Mouse (Mus musculus) lung, postnatal 0 days (tissue): ENCODE measurements around the gene Cald1. TPM values are rescaled to one million over a fixed set of nuclear protein-coding genes. Genes with fewer than 3 reads are reported as not detected.

Experiments used
- ATAC-seq: fragments of 200-750 bp; cut with Nextera tagmentation; 2 replicates; pipeline ENCODE4 v1.8.0; 2017; ENCODE audit warnings: moderate library complexity
- DNase-seq: peaks from one replicate; pipeline ENCODE4 v3.0.0-alpha.2; 2016; ENCODE audit warnings: low spot score
- H3K27ac ChIP-seq: fragments of 300-500 bp; sonication (generic); 2 replicates; pipeline ENCODE4 v1.5.1; 2014; ENCODE audit warnings: antibody characterized with exemption, mild to moderate bottlenecking, low read length, mixed read lengths
- H3K27me3 ChIP-seq: fragments of 300-500 bp; sonication (generic); replicated peaks from 2 replicates; pipeline ENCODE4 v1.6.1; 2014; ENCODE audit warnings: low read length, mixed read lengths; ENCODE audit not compliant: insufficient read depth
- H3K36me3 ChIP-seq: fragments of 300-500 bp; sonication (generic); 2 replicates; pipeline ENCODE4 v1.6.1; 2014; ENCODE audit warnings: low read length, mixed read lengths; ENCODE audit not compliant: insufficient read depth
- H3K4me1 ChIP-seq: fragments of 300-500 bp; sonication (generic); 2 replicates; pipeline ENCODE4 v1.6.1; 2014; ENCODE audit warnings: antibody characterized with exemption, low read depth, low read length, mixed read lengths; ENCODE audit not compliant: insufficient read depth
- H3K4me2 ChIP-seq: fragments of 300-500 bp; sonication (generic); replicated peaks from 2 replicates; pipeline ENCODE4 v1.6.1; 2014; ENCODE audit warnings: low read depth, mild to moderate bottlenecking, low read length, moderate library complexity, mixed read lengths
- H3K4me3 ChIP-seq: fragments of 300-500 bp; sonication (generic); 2 replicates; pipeline ENCODE4 v1.5.1; 2014; ENCODE audit warnings: low read depth, low read length
- H3K9ac ChIP-seq: fragments of 300-500 bp; sonication (generic); replicated peaks from 2 replicates; pipeline ENCODE4 v1.6.1; 2014; ENCODE audit warnings: low read depth, mild to moderate bottlenecking
- H3K9me3 ChIP-seq: fragments of 300-500 bp; sonication (generic); 2 replicates; pipeline ENCODE4 v1.6.1; 2016; ENCODE audit warnings: low read length, mixed read lengths
- CTCF ChIP-seq: IDR thresholded peaks from 2 replicates; pipeline ENCODE4 v1.5.1; 2016; ENCODE audit warnings: antibody characterized with exemption, mild to moderate bottlenecking
- EP300 ChIP-seq: IDR thresholded peaks from 2 replicates; pipeline ENCODE4 v1.6.1; 2016; ENCODE audit warnings: antibody characterized with exemption, mild to moderate bottlenecking, control low read depth
- WGBS: fragments of 180-500 bp; shearing (Covaris S2); extraction: QIAGEN DNeasy Blood & Tissue Kit; methylation state at CpG from one replicate; pipeline ENCODE4 v1.1.7; 2014; 5-methylcytosine and 5-hydroxymethylcytosine counted together
- polyA plus RNA-seq: library from polyadenylated mRNA; unstranded; fragments of >200 nt; fragmentation: Nextera tagmentation; extraction: Ambion mirVana; gene quantifications from 2 replicates; pipeline ENCODE4 v1.2.1, GENCODE M21; 2015

The Cald1 gene
- polyA plus RNA-seq, 1 experiment from 2014 or later = 249 TPM

- no peak for DNase-seq
- Histone ChIP-seq H3K36me3 (no peaks in the 10 kb centered on the region), H3K4me3 (no peak overlapping the region), H3K9me3 (no peaks in the 10 kb centered on the region), H3K4me2 (no peak overlapping the region), H3K27me3 (no peaks in the 10 kb centered on the region), H3K9ac (no peak overlapping the region), H3K4me1 (no peaks in the 10 kb centered on the region), H3K27ac (no peak overlapping the region)
- no peak for ATAC-seq
- TF ChIP-seq EP300 (no peak), CTCF (no peak)
- WGBS = 59% methylated on average over 7 of the region's 7 CpGs
Measured at GRCm38 (mm10) chr6:34691416-34691815, 93.1 kb downstream of the Cald1 start.

GRCm38 (mm10) chr6:34694096-34694495 is 95.8 kb downstream of the Cald1 start:
- H3K36me3 ChIP-seq = no peaks in the 10 kb centered on the region
- H3K4me3 ChIP-seq = no peak overlapping the region
- no peak overlapping the region for H3K4me2 ChIP-seq
- no peak overlapping the region for H3K9ac ChIP-seq
- no peak for DNase-seq
- H3K9me3 ChIP-seq = no peaks in the 10 kb centered on the region
- 89% methylated on average over 4 of the region's 4 CpGs for whole genome bisulfite sequencing
- H3K4me1 ChIP-seq = no peaks in the 10 kb centered on the region
- no peak overlapping the region for H3K27ac ChIP-seq
- no peak for TF ChIP-seq EP300
- no peak for TF ChIP-seq CTCF
- no peaks in the 10 kb centered on the region for H3K27me3 ChIP-seq
- ATAC-seq = no peak

- Histone ChIP-seq H3K27me3 (no peaks in the 10 kb centered on the region), H3K36me3 (no peaks in the 10 kb centered on the region), H3K4me1 (peaks cover 3% of the 10 kb centered on the region; the same call in 1 of the 2 replicates), H3K4me2 (no peak overlapping the region), H3K4me3 (no peak overlapping the region), H3K27ac (no peak overlapping the region), H3K9me3 (peaks cover 16% of the 10 kb centered on the region), H3K9ac (no peak overlapping the region)
- TF ChIP-seq CTCF (no peak), EP300 (no peak)
- DNase-seq (no peak), ATAC-seq (no peak)
- WGBS = 82% methylated on average over 1 of the region's 1 CpGs
Measured at GRCm38 (mm10) chr6:34703421-34704120, 105.3 kb downstream of the Cald1 start.

GRCm38 (mm10) chr6:34707521-34707920 is 109.2 kb downstream of the Cald1 start:
- DNase-seq = no peak
- Histone ChIP-seq H3K4me2 (no peak overlapping the region), H3K9me3 (peaks cover 16% of the 10 kb centered on the region), H3K4me1 (peaks cover 6% of the 10 kb centered on the region; the same call in 1 of the 2 replicates), H3K27ac (no peak overlapping the region), H3K27me3 (no peaks in the 10 kb centered on the region), H3K9ac (no peak overlapping the region), H3K4me3 (no peak overlapping the region), H3K36me3 (no peaks in the 10 kb centered on the region)
- ATAC-seq = no peak
- WGBS = 54% methylated on average over 2 of the region's 2 CpGs
- TF ChIP-seq EP300 (no peak), CTCF (no peak)

- peak; percentile 86 for ATAC-seq
- DNase-seq = peak; percentile 86
- Histone ChIP-seq H3K36me3 (no peaks in the 10 kb centered on the region), H3K4me1 (peaks cover 6% of the 10 kb centered on the region; the same call in 1 of the 2 replicates), H3K27ac (peak overlapping the region; percentile 23), H3K4me3 (peak overlapping the region; percentile 34; the same call in 1 of the 2 replicates), H3K4me2 (peak overlapping the region; percentile 48), H3K9ac (no peak overlapping the region), H3K9me3 (peaks cover 11% of the 10 kb centered on the region; the same call in 1 of the 2 replicates), H3K27me3 (no peaks in the 10 kb centered on the region)
- TF ChIP-seq EP300 (0 out of 2 replicates have a peak, but pooled peaks have one; percentile 38), CTCF (0 out of 2 replicates have a peak, but pooled peaks have one; percentile 4)
- WGBS = 4% methylated on average over 13 of the region's 13 CpGs
Measured at GRCm38 (mm10) chr6:34708650-34709265, 110.5 kb downstream of the Cald1 start.

- peak; percentile 90 for ATAC-seq
- WGBS = 6% methylated on average over 11 of the region's 11 CpGs
Measured at GRCm38 (mm10) chr6:34709289-34709688, 111.0 kb downstream of the Cald1 start.

More at GRCm38 (mm10) chr6:34709289-34709688, 111.0 kb downstream of the Cald1 start:
- peaks cover 7% of the 10 kb centered on the region; the same call in 1 of the 2 replicates for H3K9me3 ChIP-seq
- H3K27me3 ChIP-seq = no peaks in the 10 kb centered on the region
- peaks cover 6% of the 10 kb centered on the region; the same call in 1 of the 2 replicates for H3K4me1 ChIP-seq
- peak overlapping the region; percentile 27 for H3K9ac ChIP-seq
- peak overlapping the region; percentile 48 for H3K27ac ChIP-seq
- peak overlapping the region; percentile 34 for H3K4me3 ChIP-seq
- no peaks in the 10 kb centered on the region for H3K36me3 ChIP-seq
- peak overlapping the region; percentile 48 for H3K4me2 ChIP-seq
- TF ChIP-seq CTCF (no peak), EP300 (no peak; the same call in 1 of the 2 replicates)
- peak; percentile 93 for DNase-seq
